Mouse (Mus musculus) CD4-positive naive resting alpha-beta T cell, adult 76 days (primary cell): ENCODE data around the gene Slx4. TPM values are rescaled to one million over a fixed set of nuclear protein-coding genes. Genes with fewer than 3 reads are reported as not detected.

Experiments
- total RNA-seq: library from RNA; stranded (reverse); gene quantifications from one replicate; pipeline ENCODE4 v1.2.4, GENCODE M21; 2023

Slx4 gene
- 56.4 TPM for total RNA-seq

GRCm38 (mm10) chr16:4003489-4004398 is at the start of gene Slx4:
Gene Slx4, minus strand, starts transcription at chr16:4003770.

GRCm38 (mm10) chr16:4036807-4037206 is 33.2 kb upstream of the Slx4 start, which contains the start of gene Dnase1:
Gene Dnase1, plus strand, starts transcription at chr16:4036942.

GRCm38 (mm10) chr16:3976251-3976671 is 27.3 kb downstream of the Slx4 start, which contains the start of gene Nlrc3:
Gene Nlrc3, minus strand, starts transcription at chr16:3976632.

Other genes with a start within 250 kb of the Slx4 start
- not detected for gene Olfr15, start 172.9 kb downstream of the Slx4 start, total RNA-seq
- gene Zfp174, start 156.5 kb downstream of the Slx4 start, total RNA-seq: 0.35 TPM
- gene Naa60, start 131.4 kb downstream of the Slx4 start, total RNA-seq: 81.6 TPM
- 28.4 TPM for gene Zfp597, start 119.2 kb downstream of the Slx4 start, total RNA-seq
- gene Gm20695, start 119.1 kb downstream of the Slx4 start, total RNA-seq: not detected
- gene 1700037C18Rik, start 95.1 kb downstream of the Slx4 start, total RNA-seq: 4.9 TPM
- 25.7 TPM for gene Cluap1, start 95.0 kb downstream of the Slx4 start, total RNA-seq
- 76.5 TPM for gene Nlrc3, start 27.1 kb downstream of the Slx4 start, total RNA-seq
- gene Dnase1, start 33.2 kb upstream of the Slx4 start, total RNA-seq: not detected
- 73.5 TPM for gene Trap1, start 74.1 kb upstream of the Slx4 start, total RNA-seq
- gene Crebbp, start 210.2 kb upstream of the Slx4 start, total RNA-seq: 169 TPM